Comparison of ENCODE assay signal across 11 mouse cellular contexts in the genomic region with DNA sequence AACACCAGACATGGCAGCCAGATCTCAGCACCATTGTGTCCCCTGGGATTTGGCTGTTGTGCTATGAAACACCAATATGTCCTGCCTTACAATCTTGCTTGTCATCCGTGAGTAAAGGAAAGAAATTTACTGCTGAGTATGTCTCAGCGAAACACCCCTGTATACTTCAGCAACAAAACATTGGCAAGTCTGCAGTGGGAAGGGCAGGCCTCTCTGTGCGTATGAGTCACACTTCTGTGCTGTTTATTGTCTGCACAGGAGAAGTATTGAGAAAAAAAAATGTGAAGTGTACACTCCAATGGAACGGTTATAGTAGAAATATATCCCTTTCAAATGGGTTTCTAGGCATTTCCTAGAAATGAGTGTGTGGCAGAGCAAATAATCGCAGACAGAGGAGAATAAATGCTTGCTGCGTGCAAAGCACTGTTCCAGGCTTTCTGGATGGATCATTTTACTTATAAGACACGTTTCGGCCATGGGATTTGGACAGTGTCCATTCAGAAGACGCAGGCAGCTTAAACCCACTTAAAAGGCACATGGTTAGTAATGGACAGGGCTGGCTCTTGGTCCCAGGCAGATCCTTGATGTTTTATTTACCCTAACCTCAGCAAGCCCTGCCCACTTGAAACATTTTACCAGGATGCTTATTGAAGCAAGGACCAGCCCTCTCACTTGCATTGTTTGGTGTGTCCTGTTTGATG.
DNase-seq lines count a peak whose midpoint lies in the region; ATAC-seq and TF ChIP-seq lines count a peak whose summit lies in the region.
"Had no signal": no experiment of that assay in that cellular context is flagged by ENCODE, and none has a peak within 500 bp of the region (broad histone marks: within the 10 kb centered on the region; RNA-seq: fewer than 3 reads in every experiment).

No protein-coding gene starts in this region.

- no peak for DNase-seq in forebrain, embryonic 14.5 days (ENCODE audit: low spot score)
- peak; percentile 52 for DNase-seq in lung, embryonic 14.5 days
- DNase-seq in lung, adult 18-20 months: no peak
- peak; percentile 27 for DNase-seq in brain, embryonic 14.5 days (ENCODE audit: low read depth)
- peak; percentile 18 for DNase-seq in midbrain, postnatal 0 days (ENCODE audit: low spot score)
- DNase-seq in thymus, postnatal 4 days: no peak
- no peak for DNase-seq in thymus, postnatal 14 days
- DNase-seq: cerebellum, adult 11 months; lung, adult 2 months had no signal

- no peak for TF ChIP-seq POLR2A in brain, embryonic 14.5 days (IDR thresholded peaks at IDR 0.05; ENCODE audit: borderline replicate concordance, extremely low read depth, insufficient read depth, insufficient read length, poor library complexity, severe bottlenecking)

- no peak overlapping the region for H3K9ac ChIP-seq in forebrain, embryonic 14.5 days (ENCODE audit: low read length)
- no peak overlapping the region for H3K9ac ChIP-seq in forebrain, embryonic 12.5 days
- H3K9ac ChIP-seq in lung, embryonic 14.5 days: no peak overlapping the region
- peak overlapping the region; percentile 70 for H3K9ac ChIP-seq in midbrain, postnatal 0 days (replicated peaks; ENCODE audit: low read length, poor library complexity, severe bottlenecking)
- H3K9ac ChIP-seq: embryonic facial prominence, embryonic 12.5 days had no signal

- H3K9me3 ChIP-seq in forebrain, embryonic 14.5 days (replicated peaks; ENCODE audit: control insufficient read depth, low read length): no peaks in the 10 kb centered on the region
- H3K9me3 ChIP-seq in forebrain, embryonic 12.5 days: no peaks in the 10 kb centered on the region
- H3K9me3 ChIP-seq in lung, embryonic 14.5 days (ENCODE audit: low read depth, low read length): no peaks in the 10 kb centered on the region
- no peaks in the 10 kb centered on the region for H3K9me3 ChIP-seq in midbrain, postnatal 0 days (ENCODE audit: low read length)
- H3K9me3 ChIP-seq: embryonic facial prominence, embryonic 12.5 days had no signal

- no peak overlapping the region for H3K27ac ChIP-seq in forebrain, embryonic 14.5 days (ENCODE audit: low read depth, low read length)
- no peak overlapping the region for H3K27ac ChIP-seq in forebrain, embryonic 12.5 days
- H3K27ac ChIP-seq in lung, embryonic 14.5 days (ENCODE audit: low read depth): no peak overlapping the region
- peak overlapping the region; percentile 85 for H3K27ac ChIP-seq in midbrain, postnatal 0 days (ENCODE audit: low read depth, low read length)
- H3K27ac ChIP-seq: embryonic facial prominence, embryonic 12.5 days had no signal

- no peaks in the 10 kb centered on the region for H3K36me3 ChIP-seq in forebrain, embryonic 14.5 days (ENCODE audit: control insufficient read depth, insufficient read depth, low read length)
- no peaks in the 10 kb centered on the region for H3K36me3 ChIP-seq in forebrain, embryonic 12.5 days (replicated peaks)
- no peaks in the 10 kb centered on the region for H3K36me3 ChIP-seq in lung, embryonic 14.5 days (ENCODE audit: insufficient read depth)
- H3K36me3 ChIP-seq in midbrain, postnatal 0 days (ENCODE audit: insufficient read depth, low read length): no peaks in the 10 kb centered on the region
- H3K36me3 ChIP-seq: embryonic facial prominence, embryonic 12.5 days had no signal

- no peak for TF ChIP-seq CTCF in lung, embryonic 14.5 days (IDR thresholded peaks at IDR 0.05; ENCODE audit: low read depth)
- no peak for TF ChIP-seq CTCF in brain, embryonic 14.5 days (IDR thresholded peaks at IDR 0.05; ENCODE audit: borderline replicate concordance, extremely low read depth, insufficient read depth, insufficient read length)
- no peak for TF ChIP-seq CTCF in midbrain, postnatal 0 days (IDR thresholded peaks at IDR 0.05)

- H3K4me3 ChIP-seq in forebrain, embryonic 14.5 days (ENCODE audit: low read depth, low read length): no peak overlapping the region
- no peak overlapping the region for H3K4me3 ChIP-seq in forebrain, embryonic 12.5 days (replicated peaks)
- H3K4me3 ChIP-seq in lung, embryonic 14.5 days (ENCODE audit: low read depth, low read length): no peak overlapping the region
- H3K4me3 ChIP-seq in midbrain, postnatal 0 days (ENCODE audit: low read depth, low read length): peak overlapping the region; percentile 43; the same call in 1 of the 2 replicates

- H3K4me1 ChIP-seq in forebrain, embryonic 14.5 days (ENCODE audit: control insufficient read depth, insufficient read depth, low read length): no peaks in the 10 kb centered on the region
- peaks cover 20% of the 10 kb centered on the region for H3K4me1 ChIP-seq in forebrain, embryonic 12.5 days
- H3K4me1 ChIP-seq in lung, embryonic 14.5 days (ENCODE audit: insufficient read depth): no peaks in the 10 kb centered on the region
- H3K4me1 ChIP-seq in midbrain, postnatal 0 days (ENCODE audit: insufficient read depth, low read length): peaks cover 14% of the 10 kb centered on the region; the same call in 1 of the 2 replicates

- H3K4me2 ChIP-seq in forebrain, embryonic 14.5 days (ENCODE audit: low read length): peak overlapping the region; percentile 47; the same call in 1 of the 2 replicates
- H3K4me2 ChIP-seq in forebrain, embryonic 12.5 days: no peak overlapping the region
- H3K4me2 ChIP-seq in lung, embryonic 14.5 days: no peak overlapping the region
- peak overlapping the region; percentile 64 for H3K4me2 ChIP-seq in midbrain, postnatal 0 days (ENCODE audit: low read depth, low read length, poor library complexity, severe bottlenecking)

- 68% methylated on average over 9 of the region's 9 CpGs for WGBS in forebrain, embryonic 14.5 days
- whole genome bisulfite sequencing in forebrain, embryonic 12.5 days: 66% methylated on average over 9 of the region's 9 CpGs
- WGBS in lung, embryonic 14.5 days: 48% methylated on average over 9 of the region's 9 CpGs
- WGBS in midbrain, postnatal 0 days: 49% methylated on average over 9 of the region's 9 CpGs

- no peak for ATAC-seq in forebrain, embryonic 14.5 days
- ATAC-seq in forebrain, embryonic 12.5 days (ENCODE audit: low FRiP score): no peak
- ATAC-seq in lung, embryonic 14.5 days (ENCODE audit: insufficient read depth): no peak
- ATAC-seq in midbrain, postnatal 0 days (ENCODE audit: low FRiP score): no peak

- no peaks in the 10 kb centered on the region for H3K27me3 ChIP-seq in forebrain, embryonic 14.5 days (replicated peaks; ENCODE audit: control insufficient read depth, insufficient read depth, low read length)
- H3K27me3 ChIP-seq in forebrain, embryonic 12.5 days: no peaks in the 10 kb centered on the region
- H3K27me3 ChIP-seq in lung, embryonic 14.5 days (ENCODE audit: insufficient read depth, low read length): no peaks in the 10 kb centered on the region
- H3K27me3 ChIP-seq in midbrain, postnatal 0 days (ENCODE audit: insufficient read depth, low read length): no peaks in the 10 kb centered on the region
- H3K27me3 ChIP-seq: embryonic facial prominence, embryonic 12.5 days had no signal

Comparison
In these comparisons a context has a peak if more than half of its experiments do, and no peak if none do; other contexts are left out.
1. DNase-seq: peak in lung, embryonic 14.5 days (single experiment), brain, embryonic 14.5 days (single experiment) and midbrain, postnatal 0 days (single experiment); none in forebrain, embryonic 14.5 days (single experiment), lung, adult 18-20 months (0 of 2), thymus, postnatal 4 days (single experiment) and thymus, postnatal 14 days (single experiment).
2. H3K4me2 ChIP-seq: peak in forebrain, embryonic 14.5 days (single experiment) and midbrain, postnatal 0 days (single experiment); none in forebrain, embryonic 12.5 days (single experiment) and lung, embryonic 14.5 days (single experiment).